Mouse (Mus musculus): ENCODE data around the gene Znrf2.

DNA sequence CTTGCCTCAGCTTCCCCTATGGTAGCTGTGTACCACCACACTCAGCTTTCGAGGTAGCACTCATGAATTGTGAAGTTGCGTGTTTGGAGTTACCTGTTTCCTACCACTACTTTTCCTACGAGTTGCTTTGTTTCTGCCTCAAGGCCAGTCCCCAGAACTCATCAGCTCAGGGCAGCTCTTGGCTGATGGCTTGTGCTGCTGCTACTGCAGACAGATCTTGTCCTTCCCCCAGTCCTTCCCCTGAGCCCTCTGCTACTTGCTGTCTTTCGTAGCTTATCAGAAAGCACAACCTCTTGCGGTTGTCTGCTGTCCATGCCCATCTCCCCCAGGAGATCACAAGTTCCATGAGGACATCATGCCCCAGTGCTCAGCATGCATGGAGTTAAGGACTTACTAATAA lies 29.9 kb upstream of the Znrf2 start:
- TF ChIP-seq CTCF (IDR thresholded peaks at IDR 0.05; ENCODE audit: extremely low read depth, insufficient read depth, insufficient read length, insufficient replicate concordance) (no peak), POLR2A (IDR thresholded peaks at IDR 0.05; ENCODE audit: low read depth, low read length) (no peak)

All from spleen, adult 2 months (tissue).